23 mouse cellular contexts compared by ENCODE assay signal in genomic region chr8:107172969-107173645, GRCm38 (mm10). TPM values are rescaled to one million over a fixed set of nuclear protein-coding genes. Genes with fewer than 3 reads are reported as not detected.
DNase-seq lines count a peak whose midpoint lies in the region; ATAC-seq lines count a peak whose summit lies in the region.
"Had no signal": no experiment of that assay in that cellular context is flagged by ENCODE, and none has a peak within 500 bp of the region (broad histone marks: within the 10 kb centered on the region; RNA-seq: fewer than 3 reads in every experiment).

No protein-coding gene starts in this region.

- peak; percentile 49 for DNase-seq in adrenal gland, adult 2 months
- DNase-seq in adrenal gland, postnatal 4 days (ENCODE audit: low spot score in 2 of 2), result no peak
- no peak for DNase-seq in heart, adult 9 months (ENCODE audit: low spot score in 2 of 2)
- peak; percentile 76 for DNase-seq in MN1 (ENCODE audit: low spot score)
- no peak for DNase-seq in yolk sac, embryonic 10.5 days (ENCODE audit: low spot score)
- DNase-seq in layer of hippocampus, postnatal 25 days (ENCODE audit: extremely low spot score in 1 of 2, low spot score in 1 of 2), result no peak
- DNase-seq: adrenal gland, postnatal 10 days; cerebellum, adult 9-11 months; gastrocnemius, postnatal 25 days; kidney, adult 11 months; kidney, postnatal 10 days; right cerebral cortex, postnatal 25 days; thymus, adult 2 months had no signal

- H3K4me3 ChIP-seq in heart, embryonic 15.5 days, result no peak overlapping the region
- no peak overlapping the region for H3K4me3 ChIP-seq in neural tube, embryonic 13.5 days
- H3K4me3 ChIP-seq: embryonic facial prominence, embryonic 12.5 days; erythroblast, embryonic 14.5 days; forebrain, embryonic 15.5 days; liver, embryonic 15.5 days; stomach, embryonic 15.5 days had no signal

- ATAC-seq in heart, embryonic 15.5 days (replicated peaks; ENCODE audit: insufficient number of reproducible peaks, insufficient read depth, low FRiP score, low read depth), result no peak
- no peak for ATAC-seq in neural tube, embryonic 13.5 days (ENCODE audit: low read depth)
- ATAC-seq: forebrain, embryonic 15.5 days; Patski had no signal

- peaks cover 8% of the 10 kb centered on the region for H3K4me1 ChIP-seq in heart, embryonic 15.5 days (replicated peaks)
- H3K4me1 ChIP-seq in neural tube, embryonic 13.5 days (replicated peaks), result peaks cover 15% of the 10 kb centered on the region
- H3K4me1 ChIP-seq: embryonic facial prominence, embryonic 12.5 days; liver, embryonic 15.5 days; stomach, embryonic 15.5 days had no signal

- H3K27ac ChIP-seq in heart, embryonic 15.5 days, result peak overlapping the region; percentile 60
- H3K27ac ChIP-seq in neural tube, embryonic 13.5 days (replicated peaks), result peak overlapping the region; percentile 75
- H3K27ac ChIP-seq: embryonic facial prominence, embryonic 12.5 days; liver, embryonic 15.5 days; macrophage; stomach, embryonic 15.5 days had no signal

- H3K9ac ChIP-seq in heart, embryonic 15.5 days, result no peak overlapping the region; the same call in 1 of the 2 replicates
- 0 out of 2 replicates have a peak overlapping the region, but pooled peaks have one; percentile 12 for H3K9ac ChIP-seq in neural tube, embryonic 13.5 days
- H3K9ac ChIP-seq: embryonic facial prominence, embryonic 12.5 days; forebrain, embryonic 15.5 days; liver, embryonic 15.5 days; stomach, embryonic 15.5 days had no signal

- WGBS in heart, embryonic 15.5 days, result 62% methylated on average over 9 of the region's 9 CpGs
- 63% methylated on average over 9 of the region's 9 CpGs for WGBS in neural tube, embryonic 13.5 days

- H3K36me3 ChIP-seq in heart, embryonic 15.5 days, result peaks cover 63% of the 10 kb centered on the region
- H3K36me3 ChIP-seq in neural tube, embryonic 13.5 days, result peaks cover 82% of the 10 kb centered on the region

- H3K9me3 ChIP-seq in heart, embryonic 15.5 days (replicated peaks), result no peaks in the 10 kb centered on the region
- H3K9me3 ChIP-seq in neural tube, embryonic 13.5 days, result no peaks in the 10 kb centered on the region
- H3K9me3 ChIP-seq: embryonic facial prominence, embryonic 12.5 days; forebrain, embryonic 15.5 days; liver, embryonic 15.5 days; stomach, embryonic 15.5 days had no signal

- no peak overlapping the region for H3K4me2 ChIP-seq in heart, embryonic 15.5 days
- H3K4me2 ChIP-seq in neural tube, embryonic 13.5 days, result no peak overlapping the region
- H3K4me2 ChIP-seq: embryonic facial prominence, embryonic 12.5 days; forebrain, embryonic 15.5 days; liver, embryonic 15.5 days; midbrain, embryonic 11.5 days; stomach, embryonic 15.5 days had no signal

- no peaks in the 10 kb centered on the region for H3K27me3 ChIP-seq in heart, embryonic 15.5 days
- H3K27me3 ChIP-seq in neural tube, embryonic 13.5 days, result no peaks in the 10 kb centered on the region
- H3K27me3 ChIP-seq: embryonic facial prominence, embryonic 12.5 days; forebrain, embryonic 15.5 days; liver, embryonic 15.5 days; Patski; stomach, embryonic 15.5 days had no signal

RNA-seq across cellular contexts. Expression of gene Cyb5b, which starts 22.7 kb away (rescaled TPM):
- 100 to 1,000 TPM; 384 to 492 TPM for total RNA-seq in adrenal gland, adult 2 months (2021)
- polyA plus RNA-seq in adrenal gland, adult 2 months (2012; rRNA removed), result 212 and 282 TPM in 2 replicates
- 100 to 1,000 TPM; 297 to 305 TPM for total RNA-seq in adrenal gland, postnatal 4 days (2021)
- polyA plus RNA-seq in heart, embryonic 15.5 days (2015; fragmentation: Nextera tagmentation; extraction: Ambion mirVana), result 51.2 and 58.7 TPM in 2 replicates
- polyA plus RNA-seq in neural tube, embryonic 13.5 days (2015; fragmentation: Nextera tagmentation; extraction: Ambion mirVana), result 94.1 and 105 TPM in 2 replicates
- 100 to 1,000 TPM in 1 of 2 experiments, 10 to 100 TPM in 1; 93.9 to 105 TPM for total RNA-seq in layer of hippocampus, postnatal 25 days (2021)

Comparison
In these comparisons a context has a peak if more than half of its experiments do, and no peak if none do; other contexts are left out.
1. DNase-seq: peak in adrenal gland, adult 2 months (single experiment) and MN1 (single experiment); none in adrenal gland, postnatal 4 days (0 of 2), heart, adult 9 months (0 of 2), yolk sac, embryonic 10.5 days (single experiment) and layer of hippocampus, postnatal 25 days (0 of 2).